Mouse (Mus musculus) spleen, adult 2 months (tissue): ENCODE data around the gene Fat3. TPM values are rescaled to one million over a fixed set of nuclear protein-coding genes. Genes with fewer than 3 reads are reported as not detected.

Source experiments
- DNase-seq, 2 experiments: peaks; one replicate each; pipeline versions ENCODE4 v3.0.0 to v3.0.0-alpha.2; 2012 to 2021; ENCODE audit warnings: low spot score in 2 of 2, low read depth in 1 of 2
- H3K27ac ChIP-seq: fragments of 200-500 bp; 2 replicates; pipeline ENCODE4 v1.5.1; 2012; ENCODE audit warnings: low read length, inconsistent platforms; ENCODE audit not compliant: insufficient read depth
- H3K27me3 ChIP-seq: fragments of 200-500 bp; 2 replicates; pipeline ENCODE4 v1.6.1; 2012; ENCODE audit warnings: mild to moderate bottlenecking, moderate library complexity, low read length, inconsistent platforms; ENCODE audit not compliant: control insufficient read depth, insufficient read depth
- H3K36me3 ChIP-seq: fragments of 200-500 bp; 2 replicates; pipeline ENCODE4 v1.6.1; 2012; ENCODE audit warnings: mild to moderate bottlenecking, low read length, inconsistent platforms; ENCODE audit not compliant: control insufficient read depth, insufficient read depth
- H3K4me1 ChIP-seq: fragments of 200-500 bp; 2 replicates; pipeline ENCODE4 v1.6.1; 2011; ENCODE audit warnings: inconsistent platforms; ENCODE audit not compliant: control insufficient read depth, insufficient read depth, insufficient read length
- H3K4me3 ChIP-seq: fragments of 200-500 bp; 2 replicates; pipeline ENCODE4 v1.5.1; 2011; ENCODE audit warnings: mild to moderate bottlenecking, inconsistent platforms; ENCODE audit not compliant: insufficient read depth, insufficient read length; ENCODE audit errors: extremely low read depth
- CTCF ChIP-seq: fragments of 200-500 bp; IDR thresholded peaks from 2 replicates; pipeline ENCODE4 v1.5.1; 2011; ENCODE audit warnings: mild to moderate bottlenecking, inconsistent platforms; ENCODE audit not compliant: insufficient read depth, insufficient read length, insufficient replicate concordance; ENCODE audit errors: extremely low read depth
- POLR2A ChIP-seq: fragments of 200-500 bp; IDR thresholded peaks from 2 replicates; pipeline ENCODE4 v1.6.1; 2011; ENCODE audit warnings: low read depth, low read length, inconsistent platforms
- WGBS: fragments of 180-500 bp; shearing (Covaris S2); methylation state at CpG from one replicate; pipeline ENCODE4 v1.1.7; 2018; 5-methylcytosine and 5-hydroxymethylcytosine counted together
- polyA plus RNA-seq: library from polyadenylated mRNA; depleted of rRNA; stranded (reverse); fragments of >200 nt; gene quantifications from 2 replicates; pipeline ENCODE4 v1.2.3, GENCODE M21; 2012

Fat3 gene
- polyA plus RNA-seq, 1 experiment, result 0.20 TPM

- Histone ChIP-seq H3K27ac (no peak overlapping the region), H3K27me3 (no peaks in the 10 kb centered on the region), H3K4me3 (no peak overlapping the region), H3K4me1 (no peaks in the 10 kb centered on the region), H3K36me3 (no peaks in the 10 kb centered on the region)
- no peak for DNase-seq
- WGBS, result 82% methylated on average over 9 of the region's 9 CpGs
- TF ChIP-seq POLR2A, result no peak
These were observed 596.9 kb downstream of the Fat3 start for GRCm38 (mm10) chr9:15903948-15904750.

GRCm38 (mm10) chr9:15898112-15898511 is 603.0 kb downstream of the Fat3 start:
- Histone ChIP-seq H3K4me3 (no peak overlapping the region), H3K27ac (no peak overlapping the region), H3K36me3 (no peaks in the 10 kb centered on the region), H3K4me1 (no peaks in the 10 kb centered on the region), H3K27me3 (no peaks in the 10 kb centered on the region)
- 73% methylated on average over 2 of the region's 2 CpGs for WGBS
- no peak for TF ChIP-seq CTCF
- DNase-seq, result no peak

GRCm38 (mm10) chr9:15886756-15887155 is 614.3 kb downstream of the Fat3 start:
- Histone ChIP-seq H3K4me1 (no peaks in the 10 kb centered on the region), H3K4me3 (no peak overlapping the region), H3K36me3 (no peaks in the 10 kb centered on the region), H3K27ac (no peak overlapping the region), H3K27me3 (no peaks in the 10 kb centered on the region)
- no peak for TF ChIP-seq CTCF
- TF ChIP-seq POLR2A, result no peak
- 76% methylated on average over 5 of the region's 5 CpGs for WGBS
- DNase-seq, result no peak

- Histone ChIP-seq H3K4me3 (no peak overlapping the region), H3K4me1 (no peaks in the 10 kb centered on the region), H3K27ac (no peak overlapping the region), H3K36me3 (no peaks in the 10 kb centered on the region), H3K27me3 (no peaks in the 10 kb centered on the region)
- TF ChIP-seq CTCF (no peak), POLR2A (no peak)
- DNase-seq, result no peak
These were observed 620.3 kb downstream of the Fat3 start for GRCm38 (mm10) chr9:15880754-15881153.

- no peaks in the 10 kb centered on the region for H3K27me3 ChIP-seq
These were observed 620.9 kb downstream of the Fat3 start for GRCm38 (mm10) chr9:15880160-15880603.

GRCm38 (mm10) chr9:15874506-15875160 is 626.5 kb downstream of the Fat3 start, which contains the start of gene Mtnr1b:
TSS of gene Mtnr1b (minus strand) at chr9:15874556.
- H3K27me3 ChIP-seq, result no peaks in the 10 kb centered on the region
- DNase-seq, result no peak
- no peaks in the 10 kb centered on the region for H3K36me3 ChIP-seq
- TF ChIP-seq POLR2A (no peak), CTCF (no peak)
- no peak within 1 kb of the TSS for H3K27ac ChIP-seq
- no peaks in the 10 kb centered on the region for H3K4me1 ChIP-seq
- no peak within 1 kb of the TSS for H3K4me3 ChIP-seq
- 58% methylated on average over 19 of the region's 19 CpGs for WGBS

More at GRCm38 (mm10) chr9:15880160-15880603, 620.9 kb downstream of the Fat3 start:
- Histone ChIP-seq H3K4me3 (no peak overlapping the region), H3K36me3 (no peaks in the 10 kb centered on the region), H3K27ac (no peak overlapping the region), H3K4me1 (no peaks in the 10 kb centered on the region)
- no peak for DNase-seq
- no peak for TF ChIP-seq CTCF
- 20% methylated on average over 3 of the region's 3 CpGs for WGBS

GRCm38 (mm10) chr9:15870013-15870412 is 631.1 kb downstream of the Fat3 start:
- TF ChIP-seq POLR2A, result no peak
- no peak for TF ChIP-seq CTCF

More at GRCm38 (mm10) chr9:15870013-15870412, 631.1 kb downstream of the Fat3 start:
- H3K4me1 ChIP-seq, result no peaks in the 10 kb centered on the region
- no peaks in the 10 kb centered on the region for H3K27me3 ChIP-seq
- DNase-seq, result no peak
- no peaks in the 10 kb centered on the region for H3K36me3 ChIP-seq
- H3K4me3 ChIP-seq, result no peak overlapping the region
- H3K27ac ChIP-seq, result no peak overlapping the region
- 61% methylated on average over 4 of the region's 4 CpGs for WGBS
